Mouse (Mus musculus) limb, embryonic 14.5 days (tissue): ENCODE data around the gene Pbx3. TPM values are rescaled to one million over a fixed set of nuclear protein-coding genes. Genes with fewer than 3 reads are reported as not detected.

Experiments
- ATAC-seq: fragments of 200-750 bp; cut with Nextera tagmentation; 2 replicates; pipeline ENCODE4 v1.8.0; 2017; ENCODE audit warnings: low read depth, moderate number of reproducible peaks, moderate TSS enrichment; ENCODE audit not compliant: low FRiP score
- DNase-seq: peaks from one replicate; pipeline ENCODE4 v3.0.0-alpha.2; 2015; ENCODE audit warnings: low spot score
- H3K27ac ChIP-seq: fragments of 300-500 bp; sonication (generic); replicated peaks from 2 replicates; pipeline ENCODE4 v1.5.1; 2014; ENCODE audit warnings: low read depth, mild to moderate bottlenecking, low read length, moderate library complexity, mixed read lengths
- H3K27me3 ChIP-seq: fragments of 300-500 bp; sonication (generic); 2 replicates; pipeline ENCODE4 v1.6.1; 2014; ENCODE audit warnings: low read length, mixed read lengths; ENCODE audit not compliant: control insufficient read depth, insufficient read depth
- H3K36me3 ChIP-seq: fragments of 300-500 bp; sonication (generic); 2 replicates; pipeline ENCODE4 v1.6.1; 2014; ENCODE audit warnings: mild to moderate bottlenecking, low read length, moderate library complexity, mixed read lengths; ENCODE audit not compliant: control insufficient read depth, insufficient read depth
- H3K4me1 ChIP-seq: fragments of 300-500 bp; sonication (generic); 2 replicates; pipeline ENCODE4 v1.6.1; 2014; ENCODE audit warnings: antibody characterized with exemption, low read length, mixed read lengths; ENCODE audit not compliant: control insufficient read depth, insufficient read depth
- H3K4me2 ChIP-seq: fragments of 300-500 bp; sonication (generic); replicated peaks from 2 replicates; pipeline ENCODE4 v1.6.1; 2014; ENCODE audit warnings: low read depth, mild to moderate bottlenecking, low read length, moderate library complexity; ENCODE audit not compliant: severe bottlenecking
- H3K4me3 ChIP-seq: fragments of 300-500 bp; sonication (generic); replicated peaks from 2 replicates; pipeline ENCODE4 v1.5.1; 2014; ENCODE audit warnings: low read length
- H3K9ac ChIP-seq: fragments of 300-500 bp; sonication (generic); 2 replicates; pipeline ENCODE4 v1.6.1; 2014; ENCODE audit warnings: mild to moderate bottlenecking, low read depth, low read length, moderate library complexity; ENCODE audit not compliant: severe bottlenecking
- H3K9me3 ChIP-seq: fragments of 300-500 bp; sonication (generic); 2 replicates; pipeline ENCODE4 v1.6.1; 2016; ENCODE audit warnings: low read length; ENCODE audit not compliant: control insufficient read depth
- POLR2A ChIP-seq: fragments of 200-500 bp; IDR thresholded peaks from 2 replicates; pipeline ENCODE4 v1.8.0; 2012; ENCODE audit warnings: inconsistent platforms, mild to moderate bottlenecking, moderate library complexity, borderline replicate concordance; ENCODE audit not compliant: insufficient read depth, insufficient read length; ENCODE audit errors: extremely low read depth
- WGBS: fragments of 180-500 bp; shearing (Covaris S2); extraction: QIAGEN DNeasy Blood & Tissue Kit; methylation state at CpG from one replicate; pipeline ENCODE4 v1.1.7; 2014; 5-methylcytosine and 5-hydroxymethylcytosine counted together
- polyA plus RNA-seq, 2 experiments: library from polyadenylated mRNA; depleted of rRNA in 1 of 2; stranded (reverse) in 1 of 2; unstranded in 1 of 2; fragments of >200 nt; fragmentation: Nextera tagmentation in 1 of 2; extraction: Ambion mirVana in 1 of 2; gene quantifications; 2 replicates each; pipeline versions ENCODE4 v1.2.1 to v1.2.3; 2012 to 2014

Gene Pbx3
- polyA plus RNA-seq, 2 experiments, result 25.0 to 34.7 TPM

- H3K4me2 ChIP-seq, result no peak overlapping the region
- ATAC-seq (no peak), DNase-seq (no peak)
- H3K27ac ChIP-seq, result no peak overlapping the region
- 68% methylated on average over 5 of the region's 5 CpGs for WGBS
- no peak overlapping the region for H3K4me3 ChIP-seq
- no peaks in the 10 kb centered on the region for H3K27me3 ChIP-seq
- H3K9me3 ChIP-seq, result no peaks in the 10 kb centered on the region
- H3K4me1 ChIP-seq, result no peaks in the 10 kb centered on the region
- no peak overlapping the region for H3K9ac ChIP-seq
- no peaks in the 10 kb centered on the region for H3K36me3 ChIP-seq
- TF ChIP-seq POLR2A, result no peak
Measured at GRCm38 (mm10) chr2:34154833-34155232, 218.1 kb downstream of the Pbx3 start.

- no peak overlapping the region for H3K4me3 ChIP-seq
- TF ChIP-seq POLR2A, result no peak
- H3K9me3 ChIP-seq, result no peaks in the 10 kb centered on the region
- H3K4me1 ChIP-seq, result no peaks in the 10 kb centered on the region
- no peak overlapping the region for H3K9ac ChIP-seq
- H3K4me2 ChIP-seq, result no peak overlapping the region
- ATAC-seq (no peak), DNase-seq (no peak)
- no peak overlapping the region for H3K27ac ChIP-seq
- H3K27me3 ChIP-seq, result no peaks in the 10 kb centered on the region
- 67% methylated on average over 6 of the region's 6 CpGs for WGBS
- no peaks in the 10 kb centered on the region for H3K36me3 ChIP-seq
Measured at GRCm38 (mm10) chr2:34153336-34153735, 219.6 kb downstream of the Pbx3 start.

GRCm38 (mm10) chr2:34150560-34150959, 222.4 kb downstream of the Pbx3 start:
- no peak overlapping the region for H3K27ac ChIP-seq
- DNase-seq (no peak), ATAC-seq (no peak)
- H3K9me3 ChIP-seq, result no peaks in the 10 kb centered on the region
- no peak overlapping the region for H3K9ac ChIP-seq
- H3K4me2 ChIP-seq, result no peak overlapping the region
- no peak for TF ChIP-seq POLR2A
- no peak overlapping the region for H3K4me3 ChIP-seq
- WGBS, result 74% methylated on average over 4 of the region's 4 CpGs
- no peaks in the 10 kb centered on the region for H3K36me3 ChIP-seq
- H3K4me1 ChIP-seq, result no peaks in the 10 kb centered on the region
- H3K27me3 ChIP-seq, result no peaks in the 10 kb centered on the region

GRCm38 (mm10) chr2:34148214-34148613, 224.7 kb downstream of the Pbx3 start:
- whole genome bisulfite sequencing, result 74% methylated on average over 7 of the region's 7 CpGs

GRCm38 (mm10) chr2:34147476-34147875, 225.5 kb downstream of the Pbx3 start:
- Histone ChIP-seq H3K9me3 (no peaks in the 10 kb centered on the region), H3K27me3 (no peaks in the 10 kb centered on the region), H3K4me1 (no peaks in the 10 kb centered on the region), H3K36me3 (no peaks in the 10 kb centered on the region), H3K4me2 (no peak overlapping the region), H3K9ac (no peak overlapping the region), H3K27ac (no peak overlapping the region), H3K4me3 (no peak overlapping the region)
- 79% methylated on average over 14 of the region's 14 CpGs for WGBS
- no peak for ATAC-seq
- TF ChIP-seq POLR2A, result no peak
- no peak for DNase-seq

More at GRCm38 (mm10) chr2:34148214-34148613, 224.7 kb downstream of the Pbx3 start:
- TF ChIP-seq POLR2A, result no peak
- Histone ChIP-seq H3K4me1 (no peaks in the 10 kb centered on the region), H3K27me3 (no peaks in the 10 kb centered on the region), H3K4me2 (no peak overlapping the region), H3K9ac (no peak overlapping the region), H3K36me3 (no peaks in the 10 kb centered on the region), H3K4me3 (no peak overlapping the region), H3K9me3 (no peaks in the 10 kb centered on the region), H3K27ac (no peak overlapping the region)
- ATAC-seq, result no peak
- DNase-seq, result no peak

- no peak overlapping the region for H3K4me2 ChIP-seq
- no peaks in the 10 kb centered on the region for H3K4me1 ChIP-seq
- DNase-seq (no peak), ATAC-seq (no peak)
- no peak overlapping the region for H3K9ac ChIP-seq
- no peak for TF ChIP-seq POLR2A
- no peak overlapping the region for H3K27ac ChIP-seq
- no peaks in the 10 kb centered on the region for H3K27me3 ChIP-seq
- no peaks in the 10 kb centered on the region for H3K36me3 ChIP-seq
- H3K4me3 ChIP-seq, result no peak overlapping the region
- WGBS, result 43% methylated on average over 4 of the region's 4 CpGs
- no peaks in the 10 kb centered on the region for H3K9me3 ChIP-seq
Measured at GRCm38 (mm10) chr2:34147036-34147435, 225.9 kb downstream of the Pbx3 start.
